Mouse (Mus musculus): ENCODE measurements at regions not wholly inside any gene's neighbourhood (a gene's known extent, or its start where the extent isn't known, plus 50 kb on each side); places are given as distances from the start of the nearest gene placed in this dataset.

- DNase-seq: no peak
These were observed 193.3 kb upstream of the Trib2 start for GRCm38 (mm10) chr12:16009822-16010620.

GRCm38 (mm10) chr12:16008763-16009515 lies 192.2 kb upstream of the Trib2 start:
- no peak for DNase-seq

GRCm38 (mm10) chr12:16008261-16008660 lies 191.5 kb upstream of the Trib2 start:
- DNase-seq: no peak

GRCm38 (mm10) chr12:16006688-16007087 lies 190.0 kb upstream of the Trib2 start:
- no peak for DNase-seq

- no peak for DNase-seq
These were observed 189.6 kb upstream of the Trib2 start for GRCm38 (mm10) chr12:16006286-16006685.

- no peak for DNase-seq
These were observed 185.1 kb upstream of the Trib2 start for GRCm38 (mm10) chr12:16001811-16002210.

- DNase-seq: no peak
These were observed 184.5 kb upstream of the Trib2 start for GRCm38 (mm10) chr12:16001225-16001624.

GRCm38 (mm10) chr12:15998331-15998730 lies 181.6 kb upstream of the Trib2 start:
- no peak for DNase-seq

- DNase-seq: no peak
These were observed 177.1 kb upstream of the Trib2 start for GRCm38 (mm10) chr12:15993866-15994265.

- no peak for DNase-seq
These were observed 169.6 kb upstream of the Trib2 start for GRCm38 (mm10) chr12:15986351-15986750.

GRCm38 (mm10) chr12:15985649-15986048 lies 168.9 kb upstream of the Trib2 start:
- DNase-seq: no peak

- DNase-seq: no peak
These were observed 167.0 kb upstream of the Trib2 start for GRCm38 (mm10) chr12:15983591-15984300.

GRCm38 (mm10) chr12:15981741-15982140 lies 165.0 kb upstream of the Trib2 start:
- DNase-seq: no peak

- DNase-seq: no peak
These were observed 162.5 kb upstream of the Trib2 start for GRCm38 (mm10) chr12:15979233-15979632.

GRCm38 (mm10) chr12:15971786-15972185 lies 155.1 kb upstream of the Trib2 start:
- no peak for DNase-seq

GRCm38 (mm10) chr12:15970262-15970661 lies 153.5 kb upstream of the Trib2 start:
- DNase-seq: no peak

GRCm38 (mm10) chr12:15967550-15968102 lies 150.9 kb upstream of the Trib2 start:
- no peak for DNase-seq

- DNase-seq: no peak
These were observed 149.9 kb upstream of the Trib2 start for GRCm38 (mm10) chr12:15966631-15967030.

- no peak for DNase-seq
These were observed 149.2 kb upstream of the Trib2 start for GRCm38 (mm10) chr12:15965921-15966320.

GRCm38 (mm10) chr12:15964073-15964472 lies 147.4 kb upstream of the Trib2 start:
- DNase-seq: no peak

- DNase-seq: no peak
These were observed 145.1 kb upstream of the Trib2 start for GRCm38 (mm10) chr12:15961834-15962233.

GRCm38 (mm10) chr12:15937443-15938237 lies 120.9 kb upstream of the Trib2 start:
- no peak for DNase-seq

All from cerebellum, adult 11-12 months (tissue).